Mouse (Mus musculus) myocyte (in vitro differentiated cells): ENCODE measurements around the gene Mrtfb.

Experiments used
- POLR2A ChIP-seq: IDR thresholded peaks from one replicate; pipeline ENCODE4 v1.6.1; 2011; ENCODE audit warnings: low read depth, mild to moderate bottlenecking, control low read depth, moderate library complexity; ENCODE audit not compliant: insufficient read length
- TCF12 ChIP-seq: IDR thresholded peaks from one replicate; pipeline ENCODE4 v1.6.1; 2011; ENCODE audit warnings: mild to moderate bottlenecking, control low read depth; ENCODE audit not compliant: poor library complexity, insufficient read depth, severe bottlenecking
- USF1 ChIP-seq: IDR thresholded peaks from one replicate; pipeline ENCODE4 v1.6.1; 2011; ENCODE audit warnings: low read depth, mild to moderate bottlenecking, control low read depth, moderate library complexity

- no peak for TF ChIP-seq POLR2A
- no peak for TF ChIP-seq TCF12
- no peak for TF ChIP-seq USF1
Measured at GRCm38 (mm10) chr16:13338094-13338493, 81.8 kb downstream of the Mrtfb start.
